Mouse (Mus musculus) kidney, postnatal 36 days (tissue): ENCODE results near the gene Slc25a24.

Experiments used
- DNase-seq, 2 experiments: peaks; one replicate each; pipeline ENCODE4 v3.0.0; 2021 to 2022; ENCODE audit warnings: mixed read lengths in 2 of 2

Gene Slc25a24

DNA sequence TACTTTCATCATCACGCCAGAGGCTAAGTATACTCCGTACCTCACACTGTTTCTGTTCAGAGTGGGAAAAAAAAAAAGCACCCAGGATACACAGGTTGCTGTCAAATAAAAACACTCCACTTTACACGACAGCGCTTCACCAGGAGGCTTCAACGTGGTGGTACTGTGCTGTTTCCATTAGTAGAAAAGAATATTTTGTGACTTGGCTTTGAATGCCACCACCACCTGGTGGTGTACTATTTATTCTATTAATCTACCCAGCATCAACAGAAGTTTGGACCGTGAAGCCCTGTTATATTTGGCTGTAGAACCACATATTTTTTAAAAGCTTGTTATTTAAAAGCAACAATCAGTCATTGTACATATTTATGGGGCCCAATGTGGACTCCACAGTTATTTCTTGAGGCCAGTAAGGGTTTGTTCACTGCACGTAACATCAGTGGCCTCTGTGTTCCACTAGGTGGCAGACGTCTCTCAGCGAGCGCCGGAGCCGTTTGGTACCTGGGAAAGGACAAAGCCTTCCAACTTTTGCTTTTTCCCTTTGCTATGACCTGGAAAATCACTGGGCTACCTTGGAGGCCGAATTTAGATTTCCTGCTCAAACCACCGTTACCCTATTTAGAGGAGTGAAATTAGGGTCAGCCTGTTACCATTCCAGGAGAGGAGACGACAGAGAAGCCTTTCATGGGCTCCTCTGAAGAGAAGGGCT lies 48.3 kb downstream of the Slc25a24 start:
- DNase-seq: peak; percentile 61 to 81

DNA sequence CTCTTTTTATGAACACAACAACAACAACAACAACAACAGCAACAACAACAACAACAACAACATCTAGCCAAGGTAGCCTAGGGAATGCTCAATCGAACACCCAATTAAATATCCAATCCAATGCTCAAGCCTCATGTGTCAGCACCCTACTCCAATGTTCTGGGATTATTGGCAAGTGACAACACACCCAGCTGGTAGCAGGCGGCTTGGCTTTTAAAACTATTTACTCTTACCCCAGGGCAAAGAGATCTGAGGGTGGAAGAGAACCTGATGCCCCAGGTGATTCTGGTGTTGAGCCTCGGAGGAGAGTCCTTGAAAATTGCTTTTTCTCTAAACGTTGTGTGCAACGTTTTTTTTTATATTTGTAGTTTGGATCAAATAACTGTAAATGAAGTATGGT lies 51.4 kb downstream of the Slc25a24 start:
- no peak for DNase-seq

- DNase-seq: no peak
Observed at GRCm38 (mm10) chr3:109178705-109179104, 55.8 kb downstream of the Slc25a24 start.

GRCm38 (mm10) chr3:109179528-109180076 lies 56.7 kb downstream of the Slc25a24 start:
- no peak for DNase-seq

DNA sequence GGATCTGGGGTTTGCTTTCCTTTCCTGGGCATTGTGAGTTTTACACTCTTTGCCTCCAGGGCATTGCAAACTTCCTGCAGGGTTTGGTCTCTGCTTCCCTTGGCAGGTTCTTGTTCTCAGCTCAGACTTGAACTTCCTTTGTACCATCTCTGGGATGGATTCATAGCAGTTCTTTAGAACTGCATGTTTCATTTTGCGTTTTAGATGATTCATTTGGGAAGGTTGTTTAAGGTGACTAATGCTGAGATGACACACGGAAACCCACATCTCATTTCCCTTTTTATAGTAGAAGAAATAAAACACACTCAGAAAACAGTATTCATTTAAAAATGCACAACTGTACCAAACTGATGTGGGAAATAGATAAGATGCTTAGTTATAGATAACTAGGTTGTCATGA lies 73.2 kb downstream of the Slc25a24 start:
- DNase-seq: no peak

GRCm38 (mm10) chr3:109199280-109199679 lies 76.3 kb downstream of the Slc25a24 start:
- peak in 1 of 2 experiments; percentile 22 for DNase-seq

GRCm38 (mm10) chr3:109212322-109212721 lies 89.4 kb downstream of the Slc25a24 start:
- DNase-seq: no peak

DNA sequence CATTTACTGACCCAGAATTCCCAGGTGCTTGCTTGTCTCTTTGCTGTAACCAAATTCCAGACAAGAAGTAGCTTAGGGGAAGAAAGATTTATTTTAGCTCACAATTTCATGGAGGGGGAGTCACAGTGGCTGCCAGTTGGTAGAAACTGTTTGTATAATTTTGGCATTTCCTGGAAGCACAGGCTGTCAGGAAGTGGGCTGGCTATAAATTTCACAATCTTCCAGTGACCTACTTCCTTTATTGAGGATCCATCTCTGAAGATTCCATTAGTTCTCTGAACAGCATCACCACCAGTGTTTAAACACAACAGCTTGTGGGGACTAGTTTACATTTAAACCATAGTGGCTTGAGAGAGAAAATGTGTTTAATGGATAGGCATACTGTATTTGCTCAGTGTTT lies 93.4 kb downstream of the Slc25a24 start:
- DNase-seq: no peak
